In the genomic region with DNA sequence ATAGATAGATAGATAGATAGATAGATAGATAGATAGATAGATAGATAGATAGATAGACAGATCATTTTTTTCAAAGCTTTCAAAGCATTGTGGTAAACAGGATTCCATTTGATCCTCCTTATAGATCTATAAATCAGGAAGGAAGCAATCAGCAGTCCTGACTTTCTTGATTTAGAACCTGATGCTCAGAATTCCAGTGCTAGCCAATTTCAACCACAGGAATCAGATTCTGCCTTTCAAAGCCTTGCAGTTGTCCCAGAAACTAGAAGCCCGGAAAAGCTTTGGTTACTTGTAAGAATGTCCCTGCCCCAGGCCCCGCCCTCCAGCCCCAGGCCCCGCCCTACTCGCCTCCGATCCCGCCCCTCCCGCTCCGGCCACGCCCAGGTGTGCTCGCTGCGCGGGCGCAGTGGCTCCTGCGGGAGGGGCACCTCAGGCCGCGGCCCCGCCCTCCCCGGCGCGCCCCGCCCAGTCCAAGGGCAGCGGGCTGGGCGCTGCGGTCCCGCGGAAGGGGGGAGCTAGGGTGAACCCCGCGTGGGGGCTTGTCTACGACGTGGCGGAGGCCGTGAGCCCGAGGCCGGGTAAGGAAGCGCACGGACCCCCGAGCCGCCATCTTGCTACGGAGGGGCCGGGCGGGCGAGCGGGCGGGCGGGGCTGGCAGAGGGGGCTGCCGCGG, we compare ENCODE assay signal across 8 mouse cellular contexts. TPM values are rescaled to one million over a fixed set of nuclear protein-coding genes. Genes with fewer than 3 reads are reported as not detected.
DNase-seq lines count a peak whose midpoint lies in the region; ATAC-seq and TF ChIP-seq lines count a peak whose summit lies in the region.

Gene Svbp, plus strand, starts transcription at position 398 of the 673 bp plus-strand sequence.

- H3K4me1 ChIP-seq in ES-E14 (ENCODE audit: control insufficient read depth in 2 of 2, insufficient read depth in 2 of 2, low read length in 2 of 2, poor library complexity in 1 of 2) = peaks cover 2% of the 10 kb centered on the region in 2 experiments; a peak in 2 of 4 replicates
- H3K4me1 ChIP-seq in forebrain, embryonic 16.5 days (replicated peaks; ENCODE audit: control insufficient read depth, insufficient read depth, low read length) = peaks cover 20% of the 10 kb centered on the region
- H3K4me1 ChIP-seq in neural tube, embryonic 14.5 days (ENCODE audit: control insufficient read depth, insufficient read depth, low read length) = peaks cover 13% of the 10 kb centered on the region; the same call in 1 of the 2 replicates

- no peak within 1 kb of the TSS for H3K27ac ChIP-seq in ES-E14 (ENCODE audit: insufficient read depth, low read depth, low read length, poor library complexity, severe bottlenecking)
- H3K27ac ChIP-seq in forebrain, embryonic 16.5 days (ENCODE audit: low read length) = peak within 1 kb of the TSS; percentile 69
- peak within 1 kb of the TSS; percentile 81 for H3K27ac ChIP-seq in neural tube, embryonic 14.5 days (ENCODE audit: low read depth, low read length)

- in situ Hi-C loops in ES-E14 (cut with MboI; ENCODE audit: low sequenced_read_pairs in 2 of 2, unreplicated experiment in 2 of 2) = no loop called here

- no peaks in the 10 kb centered on the region for H3K36me3 ChIP-seq in ES-E14 (ENCODE audit: control insufficient read depth, insufficient read depth, low read length, poor library complexity, severe bottlenecking)
- H3K36me3 ChIP-seq in forebrain, embryonic 16.5 days (ENCODE audit: control insufficient read depth, insufficient read depth) = no peaks in the 10 kb centered on the region
- H3K36me3 ChIP-seq in neural tube, embryonic 14.5 days (ENCODE audit: control insufficient read depth, insufficient read depth, low read length) = no peaks in the 10 kb centered on the region

- H3K27me3 ChIP-seq in forebrain, embryonic 16.5 days (replicated peaks; ENCODE audit: control insufficient read depth, insufficient read depth, low read length) = no peaks in the 10 kb centered on the region
- H3K27me3 ChIP-seq in neural tube, embryonic 14.5 days (ENCODE audit: control insufficient read depth, insufficient read depth, low read length) = no peaks in the 10 kb centered on the region

- peak; percentile 68 for DNase-seq in ES-E14 (ENCODE audit: low read depth, low spot score)
- peak; percentile 81 to 90 for DNase-seq in cerebellum, adult 18-20 months
- peak; percentile 73 for DNase-seq in heart, postnatal 25 days (ENCODE audit: low spot score)
- DNase-seq in layer of hippocampus, adult 18-20 months (ENCODE audit: low spot score in 2 of 2) = peak; percentile 69 to 84
- DNase-seq in lung, adult 18-20 months = peak; percentile 77 to 83
- peak; percentile 98 for DNase-seq in testis, postnatal 10 days (ENCODE audit: low spot score)

- peak within 1 kb of the TSS; percentile 59 for H3K4me2 ChIP-seq in forebrain, embryonic 16.5 days (ENCODE audit: low read length)
- peak within 1 kb of the TSS; percentile 83 for H3K4me2 ChIP-seq in neural tube, embryonic 14.5 days (ENCODE audit: low read depth, low read length)

- H3K9ac ChIP-seq in ES-E14 (ENCODE audit: insufficient read depth, low read depth, low read length, poor library complexity, severe bottlenecking) = peak within 1 kb of the TSS; percentile 78
- peak within 1 kb of the TSS; percentile 83 for H3K9ac ChIP-seq in forebrain, embryonic 16.5 days (replicated peaks; ENCODE audit: low read depth, low read length)
- peak within 1 kb of the TSS; percentile 81 for H3K9ac ChIP-seq in neural tube, embryonic 14.5 days (replicated peaks; ENCODE audit: low read depth, low read length)

- intact Hi-C loops in heart, postnatal 25 days (cut with DNase I) = no loop called here

- H3K9me3 ChIP-seq in ES-E14 (ENCODE audit: control insufficient read depth, insufficient read depth, low read depth, low read length) = no peaks in the 10 kb centered on the region
- no peaks in the 10 kb centered on the region for H3K9me3 ChIP-seq in forebrain, embryonic 16.5 days (ENCODE audit: control insufficient read depth, low read length)
- H3K9me3 ChIP-seq in neural tube, embryonic 14.5 days (ENCODE audit: control insufficient read depth, low read length) = no peaks in the 10 kb centered on the region

- under 1% methylated on average over 32 of the region's 47 CpGs for WGBS in forebrain, embryonic 16.5 days
- WGBS in neural tube, embryonic 14.5 days = 0% methylated on average over 22 of the region's 47 CpGs

- peak within 1 kb of the TSS; percentile 95 to 98 for H3K4me3 ChIP-seq in ES-E14 (ENCODE audit: insufficient read depth in 1 of 2, low read depth in 1 of 2, low read length in 2 of 2, poor library complexity in 1 of 2, severe bottlenecking in 1 of 2)
- H3K4me3 ChIP-seq in forebrain, embryonic 16.5 days (replicated peaks; ENCODE audit: low read length) = peak within 1 kb of the TSS; percentile 87
- H3K4me3 ChIP-seq in neural tube, embryonic 14.5 days (ENCODE audit: low read depth, low read length) = peak within 1 kb of the TSS; percentile 76

- peak; percentile 88 for ATAC-seq in forebrain, embryonic 16.5 days
- ATAC-seq in neural tube, embryonic 14.5 days (ENCODE audit: low read depth) = peak; percentile 90

TF ChIP-seq in ES-E14, 5 proteins besides CTCF, POLR2A, EP300 and RAD21:
- TF ChIP-seq HCFC1 (IDR thresholded peaks at IDR 0.05; ENCODE audit: borderline replicate concordance, insufficient read depth, low read length) (no peak), CHD2 (IDR thresholded peaks at IDR 0.05; ENCODE audit: low read depth, low read length) (no peak), MAFK (IDR thresholded peaks at IDR 0.05; ENCODE audit: insufficient read depth, low read depth, low read length) (no peak), ZNF384 (IDR thresholded peaks at IDR 0.05; ENCODE audit: low read depth, low read length) (no peak), ZC3H11A (IDR thresholded peaks at IDR 0.05; ENCODE audit: borderline replicate concordance, low read depth, low read length) (no peak)

RNA-seq across cellular contexts. Expression of gene Svbp, which starts in this region (rescaled TPM):
- total RNA-seq in ES-E14 (2012; rRNA removed) = 29.9 and 33.0 TPM in 2 replicates
- 235 and 249 TPM in 2 replicates for polyA plus RNA-seq in forebrain, embryonic 16.5 days (2015; fragmentation: Nextera tagmentation; extraction: Ambion mirVana)
- 10 to 100 TPM; 15.3 to 19.0 TPM for total RNA-seq in heart, postnatal 25 days (2021)
- total RNA-seq in layer of hippocampus, adult 18-20 months (2021) = 10 to 100 TPM; 15.4 to 17.5 TPM
- 230 and 254 TPM in 2 replicates for polyA plus RNA-seq in neural tube, embryonic 14.5 days (2014; fragmentation: Nextera tagmentation; extraction: Ambion mirVana)
